Mouse (Mus musculus) cerebellum, postnatal 36 days (tissue): ENCODE measurements around the gene Grifin.

Experiments
- DNase-seq, 2 experiments: peaks; one replicate each; pipeline ENCODE4 v3.0.0; 2021 to 2022; ENCODE audit warnings: mixed read lengths in 2 of 2

The Grifin gene

DNA sequence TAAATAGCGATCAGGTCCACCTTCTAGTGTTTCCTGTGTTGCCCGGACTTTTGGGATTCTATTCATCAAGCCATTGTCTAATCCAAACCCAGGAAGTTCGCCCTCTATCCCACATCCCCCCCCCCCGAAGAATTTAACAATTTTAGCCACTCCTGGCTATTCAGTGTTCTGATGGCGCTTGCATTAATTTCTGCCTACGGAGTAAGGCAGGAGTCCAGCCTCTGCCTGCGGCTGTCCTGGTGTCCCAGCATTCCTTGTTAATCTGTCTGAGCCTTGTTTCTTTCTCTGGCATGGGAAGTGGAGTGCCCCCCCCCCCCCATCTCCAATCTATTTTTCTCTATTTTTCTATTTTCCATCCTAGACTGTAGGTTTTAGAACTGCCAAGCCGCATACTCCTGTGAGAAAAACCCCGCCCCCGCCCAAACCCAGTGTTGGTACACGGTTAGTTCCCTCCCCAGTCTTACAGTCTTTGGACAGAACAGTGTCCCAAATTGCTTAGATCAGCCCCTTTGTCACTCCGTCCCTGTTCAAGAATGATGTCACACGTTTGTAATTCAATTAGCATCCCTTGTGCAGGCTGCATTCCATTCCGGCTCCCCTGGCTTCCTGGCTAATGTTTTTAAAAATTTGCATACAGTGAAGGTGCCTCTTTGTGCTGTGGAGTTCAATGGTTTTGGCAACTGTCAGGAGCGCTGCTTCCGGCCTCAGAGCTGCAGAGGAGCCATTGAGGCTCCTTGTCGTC is 15.4 kb downstream of the Grifin start:
- DNase-seq = no peak

DNA sequence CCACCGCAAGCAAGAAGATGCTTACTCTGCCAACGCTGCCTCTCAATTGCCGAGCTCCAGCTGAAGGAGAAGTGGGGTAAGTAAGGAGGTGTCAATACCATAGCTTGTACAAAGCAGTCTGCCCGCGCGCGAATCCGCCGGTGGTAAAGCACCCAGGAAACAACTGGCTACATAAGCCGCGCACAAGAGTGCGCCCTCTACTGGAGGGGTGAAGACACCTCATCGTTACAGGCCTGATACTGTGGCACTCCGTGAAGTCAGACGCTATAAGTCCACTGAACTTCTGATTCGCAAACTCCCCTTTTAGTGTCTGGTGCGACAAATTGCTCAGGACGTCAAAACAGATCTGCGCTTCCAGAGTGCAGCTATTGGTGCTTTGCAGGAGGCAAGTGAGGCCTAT is 18.5 kb downstream of the Grifin start:
- no peak for DNase-seq

- DNase-seq = no peak
These were observed 19.2 kb downstream of the Grifin start for GRCm38 (mm10) chr5:140545651-140546050.

GRCm38 (mm10) chr5:140542811-140543575 is 21.9 kb downstream of the Grifin start:
- peak; percentile 34 to 37 for DNase-seq

DNA sequence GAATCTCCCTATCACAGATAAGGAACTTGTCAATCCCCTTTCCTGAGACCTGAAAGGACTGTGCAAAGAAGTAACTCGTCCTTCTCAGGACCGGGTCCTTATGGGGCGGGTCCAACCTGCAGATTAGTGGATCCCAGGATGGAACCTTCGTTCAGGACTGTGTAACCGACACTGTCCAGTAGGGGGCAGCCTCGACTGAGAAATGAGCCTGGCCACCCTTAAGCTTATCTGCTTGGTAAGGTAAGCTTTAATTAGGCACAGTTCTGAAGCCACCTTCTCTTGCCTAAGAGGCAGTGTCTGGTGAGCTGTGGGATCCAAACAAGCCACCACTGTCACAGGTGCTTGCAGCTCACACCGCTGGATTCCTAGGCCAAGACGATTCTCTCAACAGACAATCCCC is 24.8 kb downstream of the Grifin start:
- DNase-seq = peak; percentile 80 to 84

- no peak for DNase-seq
These were observed 26.7 kb downstream of the Grifin start for GRCm38 (mm10) chr5:140538111-140538683.

DNA sequence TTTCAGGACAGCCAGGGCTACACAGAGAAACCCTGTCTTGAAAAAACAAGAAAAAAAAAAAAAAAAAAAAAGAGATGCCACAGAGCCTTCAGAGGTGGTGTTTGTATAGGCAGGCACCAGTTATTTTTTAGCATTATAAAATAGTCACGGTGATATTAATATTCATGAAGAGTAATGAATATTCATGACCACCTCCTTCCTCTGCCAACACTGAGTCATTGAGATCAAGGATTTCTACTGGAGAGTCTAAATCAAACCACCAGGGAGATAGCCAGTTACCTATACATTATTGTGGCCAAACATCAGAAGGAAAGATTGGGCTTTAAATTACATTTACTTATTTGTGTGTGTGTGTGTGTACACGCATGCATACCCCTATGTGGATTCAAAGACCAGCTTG is 38.1 kb downstream of the Grifin start:
- DNase-seq = no peak

GRCm38 (mm10) chr5:140521196-140521595 is 43.7 kb downstream of the Grifin start:
- DNase-seq = no peak

GRCm38 (mm10) chr5:140517921-140518230 is 47.0 kb downstream of the Grifin start:
- DNase-seq = no peak

DNA sequence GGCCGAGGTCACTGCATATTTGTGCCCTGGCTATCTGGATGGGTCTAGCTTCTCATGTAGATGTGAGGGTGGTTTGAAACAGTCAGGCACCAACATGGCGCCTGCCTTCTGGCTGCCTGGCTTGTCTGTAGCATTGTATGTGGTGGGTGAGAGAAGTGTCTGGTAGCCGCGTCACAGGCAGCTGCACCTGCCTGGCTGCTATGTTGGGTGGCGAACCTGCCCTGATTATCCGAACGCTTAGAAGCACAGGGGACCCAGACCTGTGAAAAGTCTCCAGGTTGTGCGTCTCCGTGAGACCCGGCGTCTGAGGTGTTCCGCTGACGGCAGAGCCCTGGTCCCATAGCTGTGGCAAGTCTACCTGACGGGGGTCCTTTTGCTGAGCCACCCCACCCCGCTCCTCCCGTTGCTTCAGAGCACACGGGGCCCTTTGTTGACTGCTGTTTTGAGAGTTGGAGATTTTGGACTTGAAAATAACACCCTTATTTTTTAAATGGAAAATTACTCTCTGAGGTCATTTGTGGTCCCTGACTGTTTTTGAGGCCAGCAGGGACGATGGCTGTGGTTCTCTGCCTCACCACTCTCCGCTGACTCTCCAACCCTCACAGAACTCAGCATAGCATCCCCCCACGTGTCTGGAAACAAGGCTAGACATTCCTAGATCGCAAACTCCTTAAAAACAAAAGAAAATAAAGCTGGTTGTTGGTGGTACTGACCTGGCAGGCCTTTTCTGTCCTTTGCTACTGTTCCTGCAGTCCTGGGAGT is 47.5 kb downstream of the Grifin start:
- no peak for DNase-seq

GRCm38 (mm10) chr5:140514799-140515486 is 49.9 kb downstream of the Grifin start:
- no peak for DNase-seq

GRCm38 (mm10) chr5:140513921-140514320 is 51.0 kb downstream of the Grifin start:
- no peak for DNase-seq
